Mouse (Mus musculus): ENCODE results near the gene Mxd3. TPM values are rescaled to one million over a fixed set of nuclear protein-coding genes. Genes with fewer than 3 reads are reported as not detected.

The Mxd3 gene
- 22.3 and 48.5 TPM in 2 replicates for polyA plus RNA-seq (2012; rRNA removed)

- TF ChIP-seq POLR2A (IDR thresholded peaks at IDR 0.05; ENCODE audit: borderline replicate concordance, extremely low read depth, insufficient read depth, insufficient read length, poor library complexity, severe bottlenecking) (peak; percentile 36; the same call in 1 of the 2 replicates), CTCF (IDR thresholded peaks at IDR 0.05; ENCODE audit: borderline replicate concordance, extremely low read depth, insufficient read depth, insufficient read length) (no peak)
These were observed at the start of gene Mxd3 for GRCm38 (mm10) chr13:55329683-55330566. Mxd3 (minus strand) TSS chr13:55329823.

GRCm38 (mm10) chr13:55378907-55379580, 49.4 kb upstream of the Mxd3 start:
- TF ChIP-seq CTCF (IDR thresholded peaks at IDR 0.05; ENCODE audit: borderline replicate concordance, extremely low read depth, insufficient read depth, insufficient read length) = no peak
- no peak for TF ChIP-seq POLR2A (IDR thresholded peaks at IDR 0.05; ENCODE audit: borderline replicate concordance, extremely low read depth, insufficient read depth, insufficient read length, poor library complexity, severe bottlenecking)
- DNase-seq (ENCODE audit: low read depth) = no peak

More at GRCm38 (mm10) chr13:55329683-55330566, at the start of gene Mxd3:
- peak; percentile 92 for DNase-seq (ENCODE audit: low read depth)

GRCm38 (mm10) chr13:55375877-55376276, 46.3 kb upstream of the Mxd3 start:
- peak; percentile 15 for DNase-seq (ENCODE audit: low read depth)
- TF ChIP-seq CTCF (IDR thresholded peaks at IDR 0.05; ENCODE audit: borderline replicate concordance, extremely low read depth, insufficient read depth, insufficient read length) = no peak
- TF ChIP-seq POLR2A (IDR thresholded peaks at IDR 0.05; ENCODE audit: borderline replicate concordance, extremely low read depth, insufficient read depth, insufficient read length, poor library complexity, severe bottlenecking) = no peak

- DNase-seq (ENCODE audit: low read depth) = no peak
- no peak for TF ChIP-seq POLR2A (IDR thresholded peaks at IDR 0.05; ENCODE audit: borderline replicate concordance, extremely low read depth, insufficient read depth, insufficient read length, poor library complexity, severe bottlenecking)
- no peak for TF ChIP-seq CTCF (IDR thresholded peaks at IDR 0.05; ENCODE audit: borderline replicate concordance, extremely low read depth, insufficient read depth, insufficient read length)
These were observed 44.7 kb upstream of the Mxd3 start for GRCm38 (mm10) chr13:55374206-55374924.

- no peak for DNase-seq (ENCODE audit: low read depth)
- no peak for TF ChIP-seq CTCF (IDR thresholded peaks at IDR 0.05; ENCODE audit: borderline replicate concordance, extremely low read depth, insufficient read depth, insufficient read length)
These were observed 42.1 kb upstream of the Mxd3 start for GRCm38 (mm10) chr13:55371740-55372139.

GRCm38 (mm10) chr13:55371007-55371681, 41.5 kb upstream of the Mxd3 start:
- TF ChIP-seq CTCF (IDR thresholded peaks at IDR 0.05; ENCODE audit: borderline replicate concordance, extremely low read depth, insufficient read depth, insufficient read length) = no peak
- TF ChIP-seq POLR2A (IDR thresholded peaks at IDR 0.05; ENCODE audit: borderline replicate concordance, extremely low read depth, insufficient read depth, insufficient read length, poor library complexity, severe bottlenecking) = no peak
- no peak for DNase-seq (ENCODE audit: low read depth)

GRCm38 (mm10) chr13:55370234-55370633, 40.6 kb upstream of the Mxd3 start:
- DNase-seq (ENCODE audit: low read depth) = no peak
- no peak for TF ChIP-seq CTCF (IDR thresholded peaks at IDR 0.05; ENCODE audit: borderline replicate concordance, extremely low read depth, insufficient read depth, insufficient read length)
- no peak for TF ChIP-seq POLR2A (IDR thresholded peaks at IDR 0.05; ENCODE audit: borderline replicate concordance, extremely low read depth, insufficient read depth, insufficient read length, poor library complexity, severe bottlenecking)

- no peak for DNase-seq (ENCODE audit: low read depth)
- no peak for TF ChIP-seq POLR2A (IDR thresholded peaks at IDR 0.05; ENCODE audit: borderline replicate concordance, extremely low read depth, insufficient read depth, insufficient read length, poor library complexity, severe bottlenecking)
- no peak for TF ChIP-seq CTCF (IDR thresholded peaks at IDR 0.05; ENCODE audit: borderline replicate concordance, extremely low read depth, insufficient read depth, insufficient read length)
These were observed 40.0 kb upstream of the Mxd3 start, which contains the start of gene Rgs14 for GRCm38 (mm10) chr13:55369531-55370114. Rgs14 (plus strand) TSS chr13:55369732.

- no peak for DNase-seq (ENCODE audit: low read depth)
- no peak for TF ChIP-seq CTCF (IDR thresholded peaks at IDR 0.05; ENCODE audit: borderline replicate concordance, extremely low read depth, insufficient read depth, insufficient read length)
- TF ChIP-seq POLR2A (IDR thresholded peaks at IDR 0.05; ENCODE audit: borderline replicate concordance, extremely low read depth, insufficient read depth, insufficient read length, poor library complexity, severe bottlenecking) = no peak
These were observed 38.8 kb upstream of the Mxd3 start for GRCm38 (mm10) chr13:55368401-55368800.

GRCm38 (mm10) chr13:55362453-55363060, 32.9 kb upstream of the Mxd3 start, which contains the start of gene Lman2:
Lman2 (minus strand) TSS chr13:55362783.
- TF ChIP-seq POLR2A (IDR thresholded peaks at IDR 0.05; ENCODE audit: borderline replicate concordance, extremely low read depth, insufficient read depth, insufficient read length, poor library complexity, severe bottlenecking) (peak; percentile 42; the same call in 1 of the 2 replicates), CTCF (IDR thresholded peaks at IDR 0.05; ENCODE audit: borderline replicate concordance, extremely low read depth, insufficient read depth, insufficient read length) (no peak)
- DNase-seq (ENCODE audit: low read depth) = peak; percentile 100

Measured in brain, embryonic 14.5 days (tissue).